Mouse (Mus musculus) myocyte (in vitro differentiated cells): ENCODE data around the gene Opn4.

Experiments used
- POLR2A ChIP-seq: IDR thresholded peaks from one replicate; pipeline ENCODE4 v1.6.1; 2011; ENCODE audit warnings: low read depth, mild to moderate bottlenecking, control low read depth, moderate library complexity; ENCODE audit not compliant: insufficient read length
- SRF ChIP-seq: IDR thresholded peaks from one replicate; pipeline ENCODE4 v1.6.1; 2011; ENCODE audit warnings: low read depth; ENCODE audit not compliant: control insufficient read depth, insufficient read length

GRCm38 (mm10) chr14:34573348-34573913 is 26.5 kb downstream of the Opn4 start:
- TF ChIP-seq SRF (no peak), POLR2A (no peak)
